Mouse (Mus musculus) forebrain, embryonic 11.5 days (tissue): ENCODE data around the gene Gba2. TPM values are rescaled to one million over a fixed set of nuclear protein-coding genes. Genes with fewer than 3 reads are reported as not detected.

Experiments
- ATAC-seq: fragments of 200-750 bp; cut with Nextera tagmentation; replicated peaks from 2 replicates; pipeline ENCODE4 v1.8.0; 2017; ENCODE audit warnings: moderate TSS enrichment; ENCODE audit not compliant: low FRiP score
- DNase-seq: peaks from one replicate; pipeline ENCODE4 v3.0.0-alpha.2; 2017; ENCODE audit warnings: low spot score
- H3K27ac ChIP-seq: fragments of 300-500 bp; sonication (generic); 2 replicates; pipeline ENCODE4 v1.5.1; 2014; ENCODE audit warnings: low read depth, low read length
- H3K27me3 ChIP-seq: fragments of 300-500 bp; sonication (generic); 2 replicates; pipeline ENCODE4 v1.6.1; 2014; ENCODE audit warnings: mild to moderate bottlenecking, low read length, mixed read lengths; ENCODE audit not compliant: control insufficient read depth, insufficient read depth
- H3K36me3 ChIP-seq: fragments of 300-500 bp; sonication (generic); 2 replicates; pipeline ENCODE4 v1.6.1; 2014; ENCODE audit warnings: mild to moderate bottlenecking, low read length, moderate library complexity, mixed read lengths; ENCODE audit not compliant: control insufficient read depth, insufficient read depth
- H3K4me1 ChIP-seq: fragments of 300-500 bp; sonication (generic); replicated peaks from 2 replicates; pipeline ENCODE4 v1.6.1; 2014; ENCODE audit warnings: low read length, mixed read lengths; ENCODE audit not compliant: control insufficient read depth, insufficient read depth
- H3K4me2 ChIP-seq: fragments of 300-500 bp; sonication (generic); 2 replicates; pipeline ENCODE4 v1.6.1; 2014; ENCODE audit warnings: low read depth, mild to moderate bottlenecking, low read length, moderate library complexity, mixed read lengths; ENCODE audit not compliant: severe bottlenecking
- H3K4me3 ChIP-seq: fragments of 300-500 bp; sonication (generic); 2 replicates; pipeline ENCODE4 v1.5.1; 2014; ENCODE audit warnings: low read depth, low read length
- H3K9ac ChIP-seq: fragments of 300-500 bp; sonication (generic); 2 replicates; pipeline ENCODE4 v1.6.1; 2014; ENCODE audit warnings: low read length
- H3K9me3 ChIP-seq: fragments of 300-500 bp; sonication (generic); 2 replicates; pipeline ENCODE4 v1.6.1; 2016; ENCODE audit warnings: low read length, mixed read lengths; ENCODE audit not compliant: control insufficient read depth
- WGBS: fragments of 180-500 bp; shearing (Covaris S2); extraction: QIAGEN DNeasy Blood & Tissue Kit; methylation state at CpG from one replicate; pipeline ENCODE4 v1.1.7; 2014; 5-methylcytosine and 5-hydroxymethylcytosine counted together
- polyA plus RNA-seq: library from polyadenylated mRNA; unstranded; fragments of >200 nt; fragmentation: Nextera tagmentation; extraction: Ambion mirVana; gene quantifications from 2 replicates; pipeline ENCODE4 v1.2.1, GENCODE M21; 2014

Gene Gba2
- polyA plus RNA-seq: 31.0 and 32.4 TPM in 2 replicates

GRCm38 (mm10) chr4:43578376-43579204 lies at the start of gene Gba2, which contains the start of gene Rgp1:
Gba2 (minus strand) TSS chr4:43578873.
Rgp1 (plus strand) TSS chr4:43578715.
- Histone ChIP-seq H3K4me1 (peaks cover 15% of the 10 kb centered on the region; the same call in 1 of the 2 replicates), H3K27ac (peak within 1 kb of the TSS; percentile 46), H3K9ac (peak within 1 kb of the TSS; percentile 90), H3K4me3 (peak within 1 kb of the TSS; percentile 83), H3K9me3 (no peaks in the 10 kb centered on the region), H3K27me3 (no peaks in the 10 kb centered on the region), H3K36me3 (peaks cover 6% of the 10 kb centered on the region), H3K4me2 (peak within 1 kb of the TSS; percentile 94)
- under 1% methylated on average over 76 of the region's 76 CpGs for WGBS
- DNase-seq: peak; percentile 89
- ATAC-seq: peak; percentile 88

- H3K4me2 ChIP-seq: no peak overlapping the region
- H3K27ac ChIP-seq: no peak overlapping the region
- H3K9me3 ChIP-seq: peaks cover 6% of the 10 kb centered on the region
- WGBS: 88% methylated on average over 4 of the region's 4 CpGs
- no peaks in the 10 kb centered on the region for H3K27me3 ChIP-seq
- H3K4me3 ChIP-seq: no peak overlapping the region
- no peak for DNase-seq
- no peak overlapping the region for H3K9ac ChIP-seq
- no peak for ATAC-seq
- H3K4me1 ChIP-seq: no peaks in the 10 kb centered on the region
- no peaks in the 10 kb centered on the region for H3K36me3 ChIP-seq
These were observed 41.6 kb upstream of the Gba2 start for GRCm38 (mm10) chr4:43620146-43620778.

GRCm38 (mm10) chr4:43613060-43613730 lies 34.5 kb upstream of the Gba2 start:
- Histone ChIP-seq H3K4me1 (no peaks in the 10 kb centered on the region), H3K9ac (no peak overlapping the region), H3K4me2 (no peak overlapping the region), H3K4me3 (no peak overlapping the region), H3K27me3 (no peaks in the 10 kb centered on the region), H3K36me3 (no peaks in the 10 kb centered on the region), H3K27ac (no peak overlapping the region), H3K9me3 (no peaks in the 10 kb centered on the region)
- 71% methylated on average over 3 of the region's 3 CpGs for WGBS
- no peak for ATAC-seq
- DNase-seq: no peak

- Histone ChIP-seq H3K27me3 (no peaks in the 10 kb centered on the region), H3K27ac (no peak overlapping the region), H3K4me2 (no peak overlapping the region), H3K36me3 (no peaks in the 10 kb centered on the region), H3K4me1 (no peaks in the 10 kb centered on the region), H3K4me3 (no peak overlapping the region), H3K9me3 (no peaks in the 10 kb centered on the region), H3K9ac (no peak overlapping the region)
- WGBS: 69% methylated on average over 10 of the region's 10 CpGs
- ATAC-seq (no peak), DNase-seq (no peak)
These were observed 33.9 kb upstream of the Gba2 start for GRCm38 (mm10) chr4:43612534-43612933.

- H3K27ac ChIP-seq: no peak overlapping the region
- H3K36me3 ChIP-seq: no peaks in the 10 kb centered on the region
- no peak for DNase-seq
- no peak overlapping the region for H3K4me2 ChIP-seq
- no peaks in the 10 kb centered on the region for H3K27me3 ChIP-seq
- no peak overlapping the region for H3K4me3 ChIP-seq
- H3K4me1 ChIP-seq: no peaks in the 10 kb centered on the region
- H3K9ac ChIP-seq: no peak overlapping the region
- ATAC-seq: no peak
- 77% methylated on average over 9 of the region's 9 CpGs for WGBS
- no peaks in the 10 kb centered on the region for H3K9me3 ChIP-seq
These were observed 26.3 kb upstream of the Gba2 start for GRCm38 (mm10) chr4:43604751-43605685.

- Histone ChIP-seq H3K4me1 (no peaks in the 10 kb centered on the region), H3K27ac (no peak overlapping the region), H3K4me3 (no peak overlapping the region), H3K9ac (no peak overlapping the region), H3K27me3 (no peaks in the 10 kb centered on the region), H3K4me2 (no peak overlapping the region), H3K9me3 (no peaks in the 10 kb centered on the region), H3K36me3 (no peaks in the 10 kb centered on the region)
- DNase-seq: no peak
- ATAC-seq: no peak
- 67% methylated on average over 3 of the region's 3 CpGs for WGBS
These were observed 25.4 kb upstream of the Gba2 start for GRCm38 (mm10) chr4:43604099-43604498.

GRCm38 (mm10) chr4:43600195-43600934 lies 21.7 kb upstream of the Gba2 start:
- H3K36me3 ChIP-seq: no peaks in the 10 kb centered on the region
- no peaks in the 10 kb centered on the region for H3K4me1 ChIP-seq
- no peaks in the 10 kb centered on the region for H3K27me3 ChIP-seq
- ATAC-seq (no peak), DNase-seq (no peak)
- WGBS: 86% methylated on average over 9 of the region's 9 CpGs
- no peak overlapping the region for H3K4me2 ChIP-seq
- no peak overlapping the region for H3K9ac ChIP-seq
- H3K9me3 ChIP-seq: no peaks in the 10 kb centered on the region
- no peak overlapping the region for H3K27ac ChIP-seq
- no peak overlapping the region for H3K4me3 ChIP-seq
